Mouse (Mus musculus) G1E (cell line): ENCODE measurements at regions not wholly inside any gene's neighbourhood (a gene's known extent, or its start where the extent isn't known, plus 50 kb on each side); places are given as distances from the start of the nearest gene placed in this dataset.
A peak's percentile ranks its signal among the peaks of the same experiment; 100 is the strongest.

Source experiments
- CTCF ChIP-seq: IDR thresholded peaks from 2 replicates; pipeline ENCODE4 v1.5.1; 2012; ENCODE audit warnings: low read depth, low read length, inconsistent platforms, mixed read lengths
- GATA1 ChIP-seq: IDR thresholded peaks from 2 replicates; pipeline ENCODE4 v1.6.1; 2012; ENCODE audit warnings: borderline replicate concordance, low read length, inconsistent platforms, mixed read lengths
- POLR2AphosphoS5 ChIP-seq: IDR thresholded peaks from 2 replicates; pipeline ENCODE4 v1.6.1; 2012; ENCODE audit warnings: low read depth, low read length, inconsistent platforms; ENCODE audit not compliant: insufficient replicate concordance
- TAL1 ChIP-seq: conservative IDR thresholded peaks from 2 replicates; pipeline ENCODE4 v1.6.1; 2012; ENCODE audit warnings: low read depth, low read length, inconsistent platforms, mixed read lengths

- no peak for TF ChIP-seq POLR2AphosphoS5
- TF ChIP-seq TAL1 = no peak
- peak; percentile 75 for TF ChIP-seq CTCF
- no peak for TF ChIP-seq GATA1
These were observed 64.8 kb upstream of the B3galnt2 start for GRCm38 (mm10) chr13:13889297-13890120.
